Mouse (Mus musculus) B cell, adult 2 months (primary cell): ENCODE results near the gene Vwa3a.
A peak's percentile ranks its signal among the peaks of the same experiment; 100 is the strongest.
"Not testable (repeated sequence)": the region's sequence is repeated elsewhere in the genome, so short reads cannot be mapped to it uniquely, and the experiment has no call there.

ENCODE experiments used
- DNase-seq, 2 experiments: peaks; one replicate each; pipeline ENCODE4 v3.0.0; 2022

Gene Vwa3a

GRCm38 (mm10) chr7:120739018-120739417 is at the start of gene Vwa3a:
Gene Vwa3a, plus strand, starts transcription at chr7:120739318.
- no peak for DNase-seq

- DNase-seq = peak; percentile 47 to 61
These were observed 48.5 kb upstream of the Vwa3a start for GRCm38 (mm10) chr7:120690634-120691033.

DNA sequence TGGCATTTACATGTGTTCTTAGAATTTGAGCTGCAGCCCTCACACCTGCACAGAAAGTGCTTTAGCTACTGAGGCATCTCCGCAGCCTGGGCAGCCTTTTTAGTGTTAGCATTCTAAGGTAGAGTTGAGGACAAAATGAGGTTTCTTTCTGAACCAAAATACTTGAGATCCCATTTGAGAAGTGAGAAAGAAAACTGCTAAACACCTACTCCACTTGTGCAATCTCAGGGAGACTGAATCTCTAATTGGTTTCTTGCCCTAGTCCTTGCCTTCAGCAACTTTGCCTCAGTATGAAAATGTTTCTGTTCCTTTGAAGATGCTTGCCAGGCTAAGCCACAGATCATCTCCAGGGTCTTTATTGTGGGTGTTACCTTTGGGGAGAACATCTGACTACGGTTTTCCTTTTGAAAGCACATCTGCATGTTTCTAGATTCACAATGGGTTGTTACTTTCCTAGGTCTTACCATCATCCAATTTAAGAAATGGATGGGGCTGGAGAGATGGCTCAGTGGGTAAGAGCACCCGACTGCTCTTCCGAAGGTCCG is 45.2 kb upstream of the Vwa3a start:
- no peak for DNase-seq

GRCm38 (mm10) chr7:120695196-120695595 is 43.9 kb upstream of the Vwa3a start:
- no peak for DNase-seq

GRCm38 (mm10) chr7:120695641-120696040 is 43.5 kb upstream of the Vwa3a start:
- DNase-seq = no peak

GRCm38 (mm10) chr7:120696331-120696730 is 42.8 kb upstream of the Vwa3a start:
- no peak for DNase-seq

- no peak for DNase-seq
These were observed 39.5 kb upstream of the Vwa3a start for GRCm38 (mm10) chr7:120699586-120699985.

- DNase-seq = no peak
These were observed 35.2 kb upstream of the Vwa3a start for GRCm38 (mm10) chr7:120703888-120704287.

- DNase-seq = no peak
These were observed 27.0 kb upstream of the Vwa3a start for GRCm38 (mm10) chr7:120712071-120712470.

DNA sequence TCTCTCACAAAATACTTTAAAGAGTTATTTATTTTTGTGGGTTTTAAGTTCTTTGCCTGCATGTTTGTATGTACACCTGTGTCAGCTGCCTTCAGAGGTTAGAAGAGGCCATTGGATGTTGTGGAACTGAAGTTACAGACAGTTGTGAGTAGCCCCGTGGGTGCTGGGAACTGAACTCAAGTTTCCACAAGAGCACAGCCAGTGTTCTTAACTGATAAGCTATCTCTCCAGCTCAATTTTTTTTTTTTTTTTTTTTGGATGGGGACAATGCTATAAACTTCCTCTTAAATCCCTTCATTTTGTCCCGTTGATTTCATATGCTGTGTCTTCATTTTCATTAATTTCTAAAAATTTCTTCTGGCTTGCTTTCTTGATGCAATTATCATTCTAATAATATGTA is 25.9 kb upstream of the Vwa3a start:
- DNase-seq = no peak

GRCm38 (mm10) chr7:120713951-120714350 is 25.2 kb upstream of the Vwa3a start:
- not testable (repeated sequence) for DNase-seq

DNA sequence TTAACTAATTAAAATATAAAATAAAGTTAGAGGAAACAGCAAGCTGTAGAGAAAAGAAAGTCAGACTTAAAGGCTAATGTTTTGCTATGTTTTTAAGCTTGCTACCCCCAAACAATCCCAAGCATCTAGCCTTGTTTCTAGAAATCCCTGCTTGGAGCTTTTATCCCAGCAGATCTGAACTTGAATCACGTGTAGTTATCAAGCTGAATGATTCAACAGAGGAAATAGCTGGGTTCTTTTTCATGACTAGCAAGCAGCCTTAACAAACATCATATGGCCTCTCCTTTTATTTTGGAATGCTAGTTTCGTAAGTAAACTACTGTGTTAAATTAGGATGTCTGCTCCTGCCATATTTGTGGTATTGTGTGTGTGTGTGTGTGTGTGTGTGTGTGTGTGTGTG is 21.9 kb upstream of the Vwa3a start:
- DNase-seq = no peak

DNA sequence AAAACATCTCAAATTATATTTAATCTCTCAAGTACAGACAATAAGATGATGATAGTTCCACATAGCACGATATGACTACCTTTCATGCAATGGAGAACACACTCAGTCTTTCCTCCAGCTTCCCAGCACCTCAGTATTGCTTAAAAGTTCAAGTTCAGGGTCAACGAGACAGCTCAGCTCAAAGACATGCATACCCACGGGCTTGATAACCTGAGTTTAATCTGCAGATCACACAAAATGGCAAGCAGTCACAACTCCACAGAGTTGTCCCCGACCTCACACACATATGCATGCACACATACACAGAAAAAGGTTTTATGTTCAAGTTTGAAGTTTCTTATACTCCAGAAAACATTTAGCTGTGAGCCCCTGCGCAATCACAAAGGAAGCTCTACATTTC is 18.1 kb upstream of the Vwa3a start:
- DNase-seq = no peak

DNA sequence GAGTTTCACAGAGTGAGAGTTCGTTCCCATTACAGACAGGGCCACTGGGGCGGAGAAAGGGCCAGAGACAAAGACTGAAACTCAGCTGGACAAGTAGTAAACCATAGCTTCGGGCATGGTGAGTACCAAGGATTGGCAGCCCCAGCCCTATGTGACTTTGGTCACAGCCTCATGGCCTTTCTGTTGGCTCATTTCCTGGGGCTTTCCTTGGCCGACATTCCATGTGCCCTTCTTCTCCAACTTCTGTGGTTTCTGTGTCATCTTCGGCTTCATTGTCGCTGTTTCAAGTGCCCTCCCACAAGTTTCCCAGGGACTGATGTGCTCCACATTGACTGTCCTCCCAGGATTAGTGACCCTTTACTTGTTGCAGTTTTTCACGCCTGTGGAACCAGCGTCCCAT is 17.7 kb upstream of the Vwa3a start:
- DNase-seq = no peak

- no peak for DNase-seq
These were observed 17.1 kb upstream of the Vwa3a start for GRCm38 (mm10) chr7:120722063-120722462.

GRCm38 (mm10) chr7:120722839-120723278 is 16.3 kb upstream of the Vwa3a start:
- no peak for DNase-seq

GRCm38 (mm10) chr7:120727581-120727980 is 11.5 kb upstream of the Vwa3a start:
- peak; percentile 62 to 63 for DNase-seq

GRCm38 (mm10) chr7:120729635-120730034 is 9.5 kb upstream of the Vwa3a start:
- DNase-seq = no peak

- DNase-seq = no peak
These were observed 6.2 kb upstream of the Vwa3a start for GRCm38 (mm10) chr7:120732906-120733305.

DNA sequence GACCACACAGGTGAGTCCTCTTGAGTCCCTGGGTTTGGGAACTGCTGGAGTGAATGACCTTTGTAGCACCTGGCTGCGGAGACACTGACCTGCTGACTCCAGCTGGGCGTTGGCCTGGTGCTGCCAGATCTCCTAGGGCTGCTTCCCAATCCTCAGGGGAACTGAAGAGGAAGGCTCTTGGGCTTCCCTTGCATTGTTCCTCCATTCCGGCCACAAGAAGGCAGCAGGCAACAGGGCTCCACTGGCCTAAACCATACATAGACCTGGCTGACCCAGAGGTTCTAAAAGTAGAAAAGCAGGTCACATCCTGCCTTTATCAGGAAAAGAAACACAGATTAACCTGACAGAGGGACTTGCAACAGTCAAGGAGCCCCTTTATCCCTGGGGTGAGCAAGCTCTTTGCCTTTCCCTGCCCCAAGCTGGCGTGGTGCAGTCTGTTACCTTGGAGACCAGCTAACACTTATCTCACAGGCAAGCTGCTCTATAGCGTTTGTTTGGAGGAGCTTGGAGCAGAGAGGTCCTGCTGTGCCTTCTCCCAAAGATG is 512 bp downstream of the Vwa3a start:
- DNase-seq = no peak

DNA sequence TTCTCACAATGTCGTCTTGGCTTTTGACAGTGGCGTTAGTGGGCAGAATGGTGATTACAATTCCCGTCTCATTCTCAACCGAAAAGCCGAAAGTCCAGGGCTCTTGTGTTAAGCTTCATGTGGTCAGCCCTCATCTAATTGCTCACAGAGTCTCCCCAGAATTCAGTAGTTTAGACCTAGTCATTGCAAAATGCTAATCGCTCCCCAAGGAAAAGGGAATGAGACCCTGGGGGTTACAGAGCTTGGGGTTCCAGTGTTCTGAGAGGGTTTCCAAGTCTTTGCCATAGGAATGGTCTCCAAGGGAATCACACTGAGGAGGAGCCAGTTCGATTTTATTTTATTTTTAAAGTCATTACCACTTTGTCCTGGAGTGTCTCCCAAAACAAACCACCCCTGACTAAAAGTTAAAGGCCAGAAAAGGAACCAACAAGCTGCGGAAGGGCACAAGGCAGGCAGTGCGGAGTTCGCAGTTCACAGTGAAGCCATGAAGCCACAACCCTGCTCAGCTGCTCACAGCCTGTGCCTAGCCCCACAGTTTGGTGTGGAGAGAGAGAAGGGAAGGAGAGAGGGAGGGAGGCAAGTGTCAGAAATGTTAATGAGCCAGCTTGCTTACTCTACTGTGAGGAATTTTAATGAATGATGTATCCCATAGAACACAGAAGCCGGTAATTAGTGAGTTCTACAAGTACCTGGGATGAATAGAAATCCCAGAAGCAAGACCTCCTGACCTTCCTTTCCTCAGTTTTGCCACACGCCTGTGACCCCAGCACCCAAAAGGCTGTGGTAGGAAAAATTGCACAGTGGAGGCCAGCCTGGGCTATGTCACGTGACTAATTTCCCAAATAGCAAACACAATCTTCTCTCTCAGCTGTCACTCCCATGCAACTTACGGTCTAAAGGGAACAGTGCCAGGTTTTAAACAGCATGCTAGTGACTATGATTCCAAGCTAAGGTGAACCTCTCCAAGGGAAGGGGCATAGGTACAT is 4.5 kb downstream of the Vwa3a start:
- DNase-seq = no peak

DNA sequence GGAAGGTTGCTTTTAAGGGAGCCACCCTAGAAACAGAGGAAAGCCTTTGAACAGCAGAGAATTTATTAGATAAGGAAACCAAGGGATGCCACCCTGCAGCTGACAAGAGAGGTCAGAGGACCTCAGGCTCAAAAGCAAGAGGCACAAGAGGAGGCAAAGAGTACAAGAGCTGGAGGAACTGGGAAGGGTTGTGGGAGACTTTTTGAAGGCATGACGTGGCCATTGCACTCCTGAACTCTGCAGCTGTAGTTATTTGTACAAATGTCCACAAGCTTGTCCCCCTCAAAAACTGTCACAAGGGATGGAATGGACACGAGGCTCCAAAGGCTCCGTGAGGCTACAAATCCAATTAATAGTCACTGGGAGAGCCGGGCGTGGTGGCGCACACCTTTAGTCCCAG is 5.5 kb downstream of the Vwa3a start:
- no peak for DNase-seq

- no peak for DNase-seq
These were observed 6.9 kb downstream of the Vwa3a start for GRCm38 (mm10) chr7:120746029-120746428.

DNA sequence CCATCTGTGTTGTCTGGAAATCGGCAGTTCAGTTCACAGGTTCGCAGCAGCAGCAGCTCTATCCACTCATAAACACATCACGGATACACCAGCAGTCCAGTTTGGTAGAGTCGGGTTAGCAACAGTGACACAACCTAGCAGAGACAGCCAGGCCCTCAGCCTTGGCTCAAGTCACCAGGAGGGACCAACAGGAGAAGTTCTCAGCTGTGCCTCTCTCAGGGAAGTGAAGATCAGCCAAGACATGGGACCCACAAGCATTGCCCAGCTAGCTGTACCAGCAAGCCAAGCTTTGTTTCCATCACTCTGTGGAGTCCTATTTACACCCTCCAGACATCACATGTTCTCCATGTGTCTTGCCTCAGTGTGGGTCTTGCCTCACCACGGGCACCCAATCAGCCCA is 7.7 kb downstream of the Vwa3a start:
- DNase-seq = no peak
